Mouse (Mus musculus): Measurements from ENCODE around the gene Akap7.

GRCm38 (mm10) chr10:25333390-25334079 is 25.9 kb upstream of the Akap7 start:
- TF ChIP-seq CTCF (IDR thresholded peaks at IDR 0.05) (no peak), EP300 (IDR thresholded peaks at IDR 0.05; ENCODE audit: insufficient read depth, low read depth, low read length) (no peak), POLR2A (IDR thresholded peaks at IDR 0.05; ENCODE audit: insufficient read depth, low read depth, low read length) (no peak)
